Mouse (Mus musculus): ENCODE measurements around the gene Ftl1.

- TF ChIP-seq TAL1 (IDR thresholded peaks at IDR 0.05; ENCODE audit: low read length) (no peak), GATA1 (IDR thresholded peaks at IDR 0.05; ENCODE audit: low read length) (no peak)
Observed at GRCm38 (mm10) chr7:45461781-45462180, 2.1 kb upstream of the Ftl1 start.
